Mouse (Mus musculus) left cerebral cortex, postnatal 36 days (tissue): ENCODE results near the gene Per1. TPM values are rescaled to one million over a fixed set of nuclear protein-coding genes. Genes with fewer than 3 reads are reported as not detected.
A peak's percentile ranks its signal among the peaks of the same experiment; 100 is the strongest.

ENCODE experiments used
- DNase-seq, 2 experiments: peaks; one replicate each; pipeline ENCODE4 v3.0.0; 2021 to 2022; ENCODE audit warnings: low spot score in 2 of 2, mixed read lengths in 1 of 2
- intact Hi-C: fragments of 180-260 bp; cut with DNase I; formaldehyde crosslinking; loops from one replicate; pipeline ENCODE4 v1.15.1; 2025
- total RNA-seq, 2 experiments: library from RNA; stranded (reverse); gene quantifications; 2 replicates each; pipeline ENCODE4 v1.2.3; 2021

The Per1 gene
- total RNA-seq, 2 experiments from 2014 or later, result 106 to 122 TPM

- DNase-seq, result peak; percentile 63 to 76
- intact Hi-C loops, result loop anchor here (1.0 to 10.0 kb wide), 4 partner anchors 22 to 181 kb away; partner anchors contain the start of gene Per1
Observed at GRCm38 (mm10) chr11:69063413-69064201, 31.4 kb upstream of the Per1 start.

- no peak for DNase-seq
- intact Hi-C loops, result loop anchor here (5.0 to 10.0 kb wide), 2 partner anchors 33 to 180 kb away; partner anchors contain the start of gene Per1
Observed at GRCm38 (mm10) chr11:69064259-69065133, 30.5 kb upstream of the Per1 start.

GRCm38 (mm10) chr11:69065394-69065925 is 29.6 kb upstream of the Per1 start:
- intact Hi-C loops, result loop anchor here (10.0 kb wide), 1 partner anchor 179 kb away; no protein-coding TSS in a partner anchor

GRCm38 (mm10) chr11:69066163-69066861 is 28.7 kb upstream of the Per1 start:
- intact Hi-C loops, result loop anchor here (10.0 kb wide), 1 partner anchor 178 kb away; no protein-coding TSS in a partner anchor
- DNase-seq, result peak; percentile 49 to 74

More at GRCm38 (mm10) chr11:69065394-69065925, 29.6 kb upstream of the Per1 start:
- no peak for DNase-seq

- intact Hi-C loops, result loop anchor here (10.0 kb wide), 1 partner anchor 178 kb away; no protein-coding TSS in a partner anchor
Observed at GRCm38 (mm10) chr11:69066956-69067355, 28.1 kb upstream of the Per1 start.

GRCm38 (mm10) chr11:69067601-69068000 is 27.4 kb upstream of the Per1 start:
- intact Hi-C loops, result loop anchor here (10.0 kb wide), 1 partner anchor 177 kb away; no protein-coding TSS in a partner anchor
- DNase-seq, result no peak

More at GRCm38 (mm10) chr11:69066956-69067355, 28.1 kb upstream of the Per1 start:
- DNase-seq, result peak; percentile 85 to 89

- no peak for DNase-seq
- intact Hi-C loops, result no loop called here
Observed at GRCm38 (mm10) chr11:69070093-69070492, 24.9 kb upstream of the Per1 start.

- DNase-seq, result peak; percentile 93 to 95
- intact Hi-C loops, result no loop called here
Observed at GRCm38 (mm10) chr11:69070590-69071222, 24.3 kb upstream of the Per1 start, which contains the start of gene Tmem107. TSS of gene Tmem107 (plus strand) at chr11:69070806.

GRCm38 (mm10) chr11:69071262-69071661 is 23.8 kb upstream of the Per1 start:
- DNase-seq, result no peak
- intact Hi-C loops, result no loop called here

- intact Hi-C loops, result loop anchor here (2.0 kb wide), 1 partner anchor 17 kb away; the partner anchor contains the start of gene Vamp2
- DNase-seq, result no peak
Observed at GRCm38 (mm10) chr11:69072234-69072633, 22.8 kb upstream of the Per1 start.

GRCm38 (mm10) chr11:69072666-69073064 is 22.4 kb upstream of the Per1 start:
- DNase-seq, result no peak
- intact Hi-C loops, result loop anchor here (2.0 kb wide), 1 partner anchor 16 kb away; the partner anchor contains the start of gene Vamp2

- DNase-seq, result peak; percentile 70 to 83
- intact Hi-C loops, result loop anchor here (2.0 kb wide), 1 partner anchor 16 kb away; the partner anchor contains the start of gene Vamp2
Observed at GRCm38 (mm10) chr11:69073065-69073888, 21.7 kb upstream of the Per1 start.

GRCm38 (mm10) chr11:69073951-69074775 is 20.9 kb upstream of the Per1 start:
- no peak for DNase-seq
- intact Hi-C loops, result loop anchor here (2.0 kb wide), 1 partner anchor 15 kb away; the partner anchor contains the start of gene Vamp2

- intact Hi-C loops, result no loop called here
Observed at GRCm38 (mm10) chr11:69074776-69075069, 20.3 kb upstream of the Per1 start.

GRCm38 (mm10) chr11:69075764-69076479 is 19.1 kb upstream of the Per1 start:
- DNase-seq, result no peak
- intact Hi-C loops, result no loop called here

More at GRCm38 (mm10) chr11:69074776-69075069, 20.3 kb upstream of the Per1 start:
- DNase-seq, result no peak

GRCm38 (mm10) chr11:69076572-69076971 is 18.4 kb upstream of the Per1 start:
- DNase-seq, result no peak
- intact Hi-C loops, result no loop called here
